Mouse (Mus musculus) embryonic facial prominence, embryonic 11.5 days (tissue): Measurements from ENCODE around the gene Scaf11. TPM values are rescaled to one million over a fixed set of nuclear protein-coding genes. Genes with fewer than 3 reads are reported as not detected.
A peak's percentile ranks its signal among the peaks of the same experiment; 100 is the strongest.

Experiments
- ATAC-seq: fragments of 200-750 bp; cut with Nextera tagmentation; replicated peaks from 2 replicates; pipeline ENCODE4 v1.8.0; 2017; ENCODE audit warnings: low read depth; ENCODE audit not compliant: insufficient number of reproducible peaks, low FRiP score, low TSS enrichment
- DNase-seq: peaks from one replicate; pipeline ENCODE4 v3.0.0-alpha.2; 2015; ENCODE audit warnings: low spot score
- H3K27ac ChIP-seq: fragments of 300-500 bp; sonication (generic); replicated peaks from 2 replicates; pipeline ENCODE4 v1.5.1; 2014; ENCODE audit warnings: mild to moderate bottlenecking, low read depth, low read length, control low read depth
- H3K27me3 ChIP-seq: fragments of 300-500 bp; sonication (generic); 2 replicates; pipeline ENCODE4 v1.6.1; 2014; ENCODE audit warnings: mild to moderate bottlenecking, low read length, moderate library complexity, mixed read lengths; ENCODE audit not compliant: control insufficient read depth, insufficient read depth
- H3K36me3 ChIP-seq: fragments of 300-500 bp; sonication (generic); replicated peaks from 2 replicates; pipeline ENCODE4 v1.6.1; 2014; ENCODE audit warnings: low read depth, mild to moderate bottlenecking, low read length, moderate library complexity, mixed read lengths; ENCODE audit not compliant: control insufficient read depth, insufficient read depth
- H3K4me1 ChIP-seq: fragments of 300-500 bp; sonication (generic); 2 replicates; pipeline ENCODE4 v1.6.1; 2014; ENCODE audit warnings: low read length, mixed read lengths; ENCODE audit not compliant: control insufficient read depth, insufficient read depth
- H3K4me2 ChIP-seq: fragments of 300-500 bp; sonication (generic); 2 replicates; pipeline ENCODE4 v1.6.1; 2014; ENCODE audit warnings: low read depth, mild to moderate bottlenecking, control low read depth, low read length, moderate library complexity
- H3K4me3 ChIP-seq: fragments of 300-500 bp; sonication (generic); 2 replicates; pipeline ENCODE4 v1.5.1; 2014; ENCODE audit warnings: low read depth, low read length, control low read depth
- H3K9ac ChIP-seq: fragments of 300-500 bp; sonication (generic); replicated peaks from 2 replicates; pipeline ENCODE4 v1.6.1; 2014; ENCODE audit warnings: mild to moderate bottlenecking, control low read depth, low read length
- H3K9me3 ChIP-seq: fragments of 300-500 bp; sonication (generic); replicated peaks from 2 replicates; pipeline ENCODE4 v1.6.1; 2016; ENCODE audit warnings: mild to moderate bottlenecking, low read length, inconsistent platforms, mixed read lengths; ENCODE audit not compliant: control insufficient read depth
- WGBS: fragments of 180-500 bp; shearing (Covaris S2); extraction: QIAGEN DNeasy Blood & Tissue Kit; methylation state at CpG from one replicate; pipeline ENCODE4 v1.1.7; 2014; 5-methylcytosine and 5-hydroxymethylcytosine counted together
- polyA plus RNA-seq: library from polyadenylated mRNA; unstranded; fragments of >200 nt; fragmentation: Nextera tagmentation; extraction: Ambion mirVana; gene quantifications from 2 replicates; pipeline ENCODE4 v1.2.1, GENCODE M21; 2014

Scaf11 gene
- polyA plus RNA-seq, 1 experiment from 2014 or later = 138 TPM

DNA sequence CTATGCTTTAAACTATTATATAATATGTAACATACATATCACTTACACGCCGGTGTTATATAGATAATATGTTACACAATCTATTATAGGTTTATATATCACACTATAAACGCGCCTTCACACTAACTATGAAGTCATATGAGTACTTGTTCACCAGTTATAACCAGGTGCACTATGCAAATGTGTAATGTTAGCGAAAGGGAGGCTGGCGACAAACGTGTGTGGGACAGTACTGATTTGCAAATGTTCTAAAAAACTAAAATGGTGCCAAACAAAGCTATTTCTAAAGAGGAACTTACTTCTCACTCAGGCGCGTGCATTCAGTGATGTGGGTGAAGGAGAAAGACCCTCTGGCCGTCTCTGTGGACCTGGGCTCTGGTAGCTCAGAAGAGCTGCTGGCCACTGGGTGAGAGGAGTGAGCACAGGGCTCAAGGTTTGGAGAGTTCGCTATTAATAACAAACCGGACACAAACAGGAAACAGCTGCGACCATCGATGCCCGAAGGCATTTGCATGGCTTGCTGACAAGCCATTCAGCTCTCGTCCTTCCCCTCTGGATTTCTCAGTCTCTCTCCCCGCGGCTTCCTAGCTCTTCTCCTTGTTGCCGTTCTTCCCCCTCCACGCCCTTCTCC lies 13.8 kb upstream of the Scaf11 start:
- 62% methylated on average over 18 of the region's 20 CpGs for WGBS
- Histone ChIP-seq H3K9ac (no peak overlapping the region), H3K4me3 (no peak overlapping the region), H3K4me1 (no peaks in the 10 kb centered on the region), H3K27ac (no peak overlapping the region), H3K27me3 (no peaks in the 10 kb centered on the region), H3K4me2 (no peak overlapping the region), H3K36me3 (no peaks in the 10 kb centered on the region), H3K9me3 (no peaks in the 10 kb centered on the region)
- ATAC-seq = no peak
- DNase-seq = peak; percentile 53

GRCm38 (mm10) chr15:96473920-96474319 lies 13.3 kb upstream of the Scaf11 start:
- Histone ChIP-seq H3K4me2 (no peak overlapping the region), H3K9me3 (no peaks in the 10 kb centered on the region), H3K27ac (no peak overlapping the region), H3K36me3 (no peaks in the 10 kb centered on the region), H3K27me3 (no peaks in the 10 kb centered on the region), H3K9ac (no peak overlapping the region), H3K4me1 (no peaks in the 10 kb centered on the region), H3K4me3 (no peak overlapping the region)
- no peak for ATAC-seq
- WGBS = 91% methylated on average over 15 of the region's 15 CpGs
- no peak for DNase-seq

DNA sequence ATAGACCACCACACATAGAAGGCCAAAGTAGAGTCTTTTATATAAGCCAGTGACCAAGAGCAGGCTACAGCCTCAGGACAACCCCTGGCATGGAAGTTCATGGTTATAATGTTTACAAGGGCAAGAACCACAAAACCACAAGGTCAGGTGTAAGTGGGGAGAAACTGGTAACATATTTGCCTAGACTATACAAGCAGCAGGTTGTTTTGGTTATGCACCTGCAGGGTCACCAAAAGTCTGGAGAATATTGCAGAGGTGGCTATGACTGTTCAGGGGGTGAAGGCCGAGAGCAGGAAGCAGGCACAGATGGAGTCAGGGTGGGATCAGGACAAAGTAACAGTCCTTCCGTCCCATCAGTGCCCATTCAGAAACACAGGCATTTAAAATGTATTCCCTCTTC lies 7.7 kb upstream of the Scaf11 start:
- H3K27ac ChIP-seq = no peak overlapping the region
- H3K4me1 ChIP-seq = no peaks in the 10 kb centered on the region
- WGBS = 94% methylated on average over 2 of the region's 2 CpGs
- no peak for ATAC-seq
- no peak overlapping the region for H3K9ac ChIP-seq
- H3K9me3 ChIP-seq = no peaks in the 10 kb centered on the region
- no peaks in the 10 kb centered on the region for H3K36me3 ChIP-seq
- no peaks in the 10 kb centered on the region for H3K27me3 ChIP-seq
- no peak overlapping the region for H3K4me3 ChIP-seq
- no peak overlapping the region for H3K4me2 ChIP-seq
- DNase-seq = no peak

DNA sequence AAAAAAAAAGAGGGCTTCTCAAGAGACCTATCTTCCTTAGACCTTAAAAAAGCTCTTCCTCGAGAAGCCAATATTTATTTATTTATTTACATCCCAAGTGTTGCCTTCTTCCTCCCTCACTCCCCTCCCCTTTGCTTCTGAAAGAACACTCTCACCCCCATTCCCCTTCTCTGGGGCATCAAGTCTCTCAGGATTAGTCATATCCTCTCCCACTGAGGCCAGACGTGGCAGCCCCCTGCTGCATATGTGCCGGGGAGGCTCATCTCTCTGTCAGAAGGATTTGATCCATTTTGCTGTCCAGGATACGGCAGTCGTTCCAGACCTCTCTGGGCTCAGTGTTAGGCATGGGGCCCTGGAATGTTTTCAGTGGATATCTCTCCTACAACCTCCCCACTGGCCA lies 7.2 kb upstream of the Scaf11 start:
- 78% methylated on average over 5 of the region's 5 CpGs for WGBS
- Histone ChIP-seq H3K36me3 (no peaks in the 10 kb centered on the region), H3K27me3 (no peaks in the 10 kb centered on the region), H3K4me1 (no peaks in the 10 kb centered on the region), H3K9ac (no peak overlapping the region), H3K27ac (no peak overlapping the region), H3K9me3 (no peaks in the 10 kb centered on the region), H3K4me2 (no peak overlapping the region), H3K4me3 (no peak overlapping the region)
- no peak for ATAC-seq
- DNase-seq = no peak

DNA sequence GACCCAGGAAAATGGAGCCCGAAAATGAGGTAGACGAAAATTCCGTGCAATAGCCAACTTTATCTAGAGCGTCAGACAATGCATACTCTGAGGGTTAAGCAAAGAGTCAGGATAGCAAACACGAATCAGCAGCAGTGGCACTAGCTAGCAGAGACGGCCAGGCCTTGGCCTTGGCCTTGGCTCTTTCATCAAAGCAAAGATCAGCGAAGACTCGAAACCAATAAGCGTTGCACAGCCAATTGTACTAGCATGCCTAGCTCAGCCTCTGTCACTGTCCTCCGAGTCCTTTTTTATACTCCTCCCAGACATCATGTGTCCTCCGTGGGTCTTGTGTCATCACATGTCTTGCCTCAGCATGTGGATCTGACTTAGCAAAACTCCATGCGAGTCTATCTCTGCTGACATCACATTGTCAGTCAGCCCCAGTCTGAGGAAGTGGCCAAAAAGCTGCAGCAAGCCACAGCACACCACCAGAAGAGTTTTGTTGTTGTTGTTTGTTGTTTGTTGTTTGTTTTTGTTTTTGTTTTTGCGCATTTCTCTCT lies 5.8 kb upstream of the Scaf11 start:
- ATAC-seq = no peak
- Histone ChIP-seq H3K9ac (no peak overlapping the region), H3K4me3 (no peak overlapping the region), H3K27ac (no peak overlapping the region), H3K36me3 (no peaks in the 10 kb centered on the region), H3K4me1 (no peaks in the 10 kb centered on the region), H3K9me3 (no peaks in the 10 kb centered on the region), H3K27me3 (no peaks in the 10 kb centered on the region), H3K4me2 (no peak overlapping the region)
- no peak for DNase-seq
- 92% methylated on average over 13 of the region's 13 CpGs for WGBS

- H3K9ac ChIP-seq = no peak overlapping the region
- ATAC-seq (no peak), DNase-seq (no peak)
- H3K9me3 ChIP-seq = no peaks in the 10 kb centered on the region
- no peaks in the 10 kb centered on the region for H3K4me1 ChIP-seq
- H3K4me2 ChIP-seq = no peak overlapping the region
- 70% methylated on average over 11 of the region's 11 CpGs for WGBS
- no peaks in the 10 kb centered on the region for H3K27me3 ChIP-seq
- no peak overlapping the region for H3K4me3 ChIP-seq
- H3K36me3 ChIP-seq = no peaks in the 10 kb centered on the region
- no peak overlapping the region for H3K27ac ChIP-seq
Measured at GRCm38 (mm10) chr15:96465076-96465475, 4.4 kb upstream of the Scaf11 start.

DNA sequence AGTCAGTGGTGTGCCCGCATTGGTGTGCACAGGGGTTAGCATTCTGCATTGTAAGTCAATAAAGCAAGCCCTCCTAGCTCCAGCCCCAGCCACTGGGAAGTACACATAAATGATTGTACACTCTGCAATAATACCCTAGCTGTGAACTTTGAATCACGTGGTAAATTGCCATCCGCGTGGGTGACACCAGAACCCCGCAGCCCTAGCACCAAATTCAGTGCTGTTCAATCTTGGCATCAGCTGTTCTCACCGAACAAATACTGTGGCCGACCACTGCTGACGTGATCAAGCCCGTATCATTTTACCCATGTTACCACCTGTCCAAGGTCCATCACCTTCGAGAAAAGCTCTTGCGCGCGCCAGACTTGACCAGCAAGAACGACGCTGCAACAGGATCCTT lies 3.2 kb upstream of the Scaf11 start:
- Histone ChIP-seq H3K27me3 (no peaks in the 10 kb centered on the region), H3K27ac (no peak overlapping the region), H3K4me3 (no peak overlapping the region), H3K4me1 (no peaks in the 10 kb centered on the region), H3K4me2 (no peak overlapping the region), H3K36me3 (no peaks in the 10 kb centered on the region), H3K9me3 (no peaks in the 10 kb centered on the region), H3K9ac (no peak overlapping the region)
- WGBS = 96% methylated on average over 15 of the region's 15 CpGs
- ATAC-seq (no peak), DNase-seq (no peak)

DNA sequence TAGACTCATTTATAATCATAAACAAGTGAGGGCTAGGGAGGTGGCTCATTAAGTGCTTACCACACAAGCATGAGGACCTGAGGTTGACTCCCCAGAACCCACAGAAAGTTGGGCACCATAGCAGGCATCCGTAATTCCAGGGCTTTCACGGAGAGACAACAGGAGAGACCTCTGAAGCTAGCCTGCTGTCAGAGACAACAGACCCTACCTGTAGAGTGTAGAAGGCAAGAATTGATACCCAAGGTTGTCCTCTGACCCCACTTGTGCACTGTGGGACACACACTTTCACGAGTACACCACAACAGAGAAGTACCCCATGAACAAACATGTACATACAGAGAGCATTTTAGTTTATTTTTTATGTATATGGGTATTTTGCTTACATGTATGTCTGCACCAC lies 2.0 kb upstream of the Scaf11 start:
- no peak for DNase-seq
- no peak overlapping the region for H3K27ac ChIP-seq

More for the DNA sequence above, 2.0 kb upstream of the Scaf11 start:
- Histone ChIP-seq H3K4me2 (no peak overlapping the region), H3K9ac (no peak overlapping the region), H3K4me3 (no peak overlapping the region), H3K4me1 (no peaks in the 10 kb centered on the region), H3K9me3 (no peaks in the 10 kb centered on the region), H3K27me3 (no peaks in the 10 kb centered on the region), H3K36me3 (no peaks in the 10 kb centered on the region)
- no peak for ATAC-seq
- 95% methylated on average over 3 of the region's 3 CpGs for WGBS
